In the genomic region with DNA sequence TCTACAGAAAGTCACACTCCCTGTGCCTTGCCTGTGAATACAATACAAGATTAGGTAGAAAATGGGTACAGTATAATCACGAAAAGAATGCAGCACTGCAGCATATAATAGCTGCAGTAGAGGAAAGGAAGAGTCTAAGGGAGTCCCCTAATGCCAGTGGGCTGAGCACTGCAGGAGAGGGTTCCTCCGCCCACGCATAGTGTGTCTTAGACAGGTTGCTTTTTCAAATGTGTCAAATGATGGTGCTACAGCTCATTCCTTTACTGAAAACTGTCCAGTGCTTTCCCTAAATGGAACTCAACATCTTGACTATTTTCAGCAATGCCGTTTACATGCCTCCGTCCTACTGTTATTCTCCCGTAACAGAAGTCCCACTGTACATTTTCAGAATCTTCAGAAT, we compare ENCODE assay signal across 12 mouse cellular contexts. TPM values are rescaled to one million over a fixed set of nuclear protein-coding genes. Genes with fewer than 3 reads are reported as not detected.
DNase-seq lines count a peak whose midpoint lies in the region; ATAC-seq and TF ChIP-seq lines count a peak whose summit lies in the region.
"Not testable (repeated sequence)": the region's sequence is repeated elsewhere in the genome, so short reads cannot be mapped to it uniquely, and the experiment has no call there.
"Had no signal": no experiment of that assay in that cellular context is flagged by ENCODE, and none has a peak within 500 bp of the region (broad histone marks: within the 10 kb centered on the region; RNA-seq: fewer than 3 reads in every experiment).

No protein-coding gene starts in this region.

- H3K4me1 ChIP-seq in forebrain, embryonic 10.5 days; hindbrain, embryonic 11.5 days (replicated peaks; ENCODE audit: control insufficient read depth, insufficient read depth, low read length); liver, postnatal 0 days (ENCODE audit: insufficient read depth): not testable (repeated sequence)

- not testable (repeated sequence) for H3K27me3 ChIP-seq in forebrain, embryonic 10.5 days (ENCODE audit: poor library complexity, severe bottlenecking); hindbrain, embryonic 11.5 days (ENCODE audit: control insufficient read depth, insufficient read depth, low read length); liver, postnatal 0 days (ENCODE audit: insufficient read depth, low read length)

- not testable (repeated sequence) for H3K9ac ChIP-seq in hindbrain, embryonic 11.5 days (ENCODE audit: low read depth, low read length); liver, postnatal 0 days (replicated peaks)

- H3K4me3 ChIP-seq in forebrain, embryonic 10.5 days; hindbrain, embryonic 11.5 days (ENCODE audit: low read depth, low read length); left cerebral cortex, adult 2 months; liver, postnatal 0 days (ENCODE audit: low read depth, low read length): not testable (repeated sequence)

- H3K4me2 ChIP-seq in hindbrain, embryonic 11.5 days (replicated peaks; ENCODE audit: low read depth, low read length); liver, postnatal 0 days (ENCODE audit: low read depth, low read length): not testable (repeated sequence)

- H3K9me3 ChIP-seq in forebrain, embryonic 10.5 days; hindbrain, embryonic 11.5 days (ENCODE audit: control insufficient read depth, low read length); liver, postnatal 0 days (ENCODE audit: low read length): not testable (repeated sequence)

- 91% methylated on average over 5 of the region's 6 CpGs for WGBS in forebrain, embryonic 10.5 days
- 91% methylated on average over 2 of the region's 6 CpGs for WGBS in hindbrain, embryonic 11.5 days
- WGBS in liver, postnatal 0 days (ENCODE audit: insufficient replicate concordance), result 82% methylated on average over 3 of the region's 6 CpGs

- H3K27ac ChIP-seq in forebrain, embryonic 10.5 days; hindbrain, embryonic 11.5 days (ENCODE audit: low read depth, low read length); left cerebral cortex, adult 2 months; liver, postnatal 0 days (ENCODE audit: low read depth): not testable (repeated sequence)

- TF ChIP-seq CTCF in left cerebral cortex, adult 2 months (IDR thresholded peaks at IDR 0.05); liver, postnatal 0 days (IDR thresholded peaks at IDR 0.05; ENCODE audit: low read depth): not testable (repeated sequence)

- peak; percentile 4 for DNase-seq in ES-CJ7 (ENCODE audit: low read depth, low spot score)
- DNase-seq in forebrain, embryonic 10.5 days (ENCODE audit: extremely low spot score, low spot score), result peak; percentile 11
- DNase-seq in hindbrain, embryonic 11.5 days (ENCODE audit: low spot score), result peak; percentile 0
- peak; percentile 20 to 45 for DNase-seq in left cerebral cortex, adult 2 months (ENCODE audit: extremely low spot score in 1 of 2, low spot score in 2 of 2)
- peak; percentile 3 for DNase-seq in liver, postnatal 0 days
- peak; percentile 10 for DNase-seq in neural tube, embryonic 10.5 days (ENCODE audit: extremely low spot score, low spot score)
- peak; percentile 52 to 78 for DNase-seq in right cerebral cortex, postnatal 36 days (ENCODE audit: low spot score in 2 of 2)

- ATAC-seq in hindbrain, embryonic 11.5 days (ENCODE audit: low FRiP score); liver, postnatal 0 days: not testable (repeated sequence)

- TF ChIP-seq EP300 in liver, postnatal 0 days (IDR thresholded peaks at IDR 0.05; ENCODE audit: low read depth), result not testable (repeated sequence)

- intact Hi-C loops in left cerebral cortex, adult 2 months (cut with DNase I), result not testable (repeated sequence)

- H3K36me3 ChIP-seq in forebrain, embryonic 10.5 days (replicated peaks); hindbrain, embryonic 11.5 days (ENCODE audit: control insufficient read depth, insufficient read depth, low read length); liver, postnatal 0 days (replicated peaks; ENCODE audit: insufficient read depth, low read length): not testable (repeated sequence)

RNA-seq across cellular contexts. Expression of a gene that starts 33.6 kb away (rescaled TPM):
- polyA plus RNA-seq in forebrain, embryonic 10.5 days (2016; fragmentation: Nextera tagmentation; extraction: Ambion mirVana), result not detected in 2 replicates
- polyA plus RNA-seq in hindbrain, embryonic 11.5 days (2014; fragmentation: Nextera tagmentation; extraction: Ambion mirVana), result 0.23 TPM in 1 of 2 replicates, not detected in the other
- 1 to 10 TPM; 1.4 to 1.5 TPM for total RNA-seq in left cerebral cortex, adult 2 months (2021)
- polyA plus RNA-seq in liver, postnatal 0 days (2015; fragmentation: Nextera tagmentation; extraction: Ambion mirVana), result not detected in 2 replicates
- polyA plus RNA-seq: embryonic facial prominence, embryonic 13.5 days; kidney, embryonic 16.5 days; large intestine, adult 2 months; liver, embryonic 11.5 days; lung, adult 2 months had no signal

Comparison
In these comparisons a context has a peak if more than half of its experiments do, and no peak if none do; other contexts are left out.
1. DNase-seq: peak in every context shown above with its lines; median percentile 65 in right cerebral cortex, postnatal 36 days; 32 in left cerebral cortex, adult 2 months; 11 in forebrain, embryonic 10.5 days; 10 in neural tube, embryonic 10.5 days; 4 in ES-CJ7; 3 in liver, postnatal 0 days; 0 in hindbrain, embryonic 11.5 days.